Mouse (Mus musculus) gonadal fat pad, adult 2 months (tissue): ENCODE data around the gene Inhbe. TPM values are rescaled to one million over a fixed set of nuclear protein-coding genes. Genes with fewer than 3 reads are reported as not detected.
A peak's percentile ranks its signal among the peaks of the same experiment; 100 is the strongest.
"Not testable (repeated sequence)": the region's sequence is repeated elsewhere in the genome, so short reads cannot be mapped to it uniquely, and the experiment has no call there.

Experiments used
- DNase-seq: peaks from one replicate; pipeline ENCODE4 v3.0.0-alpha.2; 2012; ENCODE audit warnings: low read depth
- polyA plus RNA-seq: library from polyadenylated mRNA; depleted of rRNA; stranded (reverse); fragments of >200 nt; gene quantifications from 2 replicates; pipeline ENCODE4 v1.2.3, GENCODE M21; 2012; rRNA removed

Inhbe gene
- polyA plus RNA-seq, 1 experiment, result 0.01 TPM

DNA sequence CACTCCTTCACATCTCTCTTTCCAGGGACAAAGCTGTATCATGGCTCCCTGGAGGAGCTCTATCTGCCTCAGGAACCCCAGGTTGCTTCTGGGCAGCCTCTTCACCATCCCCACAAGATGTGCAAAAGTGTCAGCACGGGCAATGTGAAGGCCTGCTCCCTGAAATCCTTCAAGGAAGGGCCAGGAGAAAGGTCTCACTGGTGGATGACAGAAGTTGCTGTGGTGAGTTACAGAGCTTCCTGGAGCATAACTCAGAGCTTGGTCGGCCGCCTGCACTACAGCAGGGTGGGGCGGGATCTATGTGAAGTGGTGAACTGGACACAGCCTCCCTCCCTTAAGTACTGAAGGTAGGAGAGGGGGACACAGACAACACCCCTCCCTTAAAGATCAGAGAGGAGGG is 31.5 kb downstream of the Inhbe start:
- DNase-seq, result no peak

DNA sequence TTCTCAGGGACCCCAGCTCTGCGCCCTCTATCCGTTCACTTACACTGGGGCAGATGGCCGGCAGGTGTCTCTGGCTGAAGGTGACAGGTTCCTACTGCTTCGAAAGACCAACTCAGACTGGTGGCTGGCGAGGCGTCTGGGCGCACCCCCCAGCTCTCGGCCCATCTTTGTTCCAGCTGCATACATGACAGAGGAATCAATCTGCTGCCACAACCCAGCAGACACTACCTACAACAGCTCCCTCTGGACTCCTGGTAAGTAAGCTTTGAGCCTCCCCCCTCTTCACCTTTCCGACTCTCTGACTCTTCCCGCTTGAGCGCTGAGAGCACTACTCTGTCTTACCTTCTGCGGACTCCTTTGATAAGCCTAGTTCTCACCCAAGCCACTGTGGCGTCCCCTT is 32.0 kb downstream of the Inhbe start:
- no peak for DNase-seq

DNA sequence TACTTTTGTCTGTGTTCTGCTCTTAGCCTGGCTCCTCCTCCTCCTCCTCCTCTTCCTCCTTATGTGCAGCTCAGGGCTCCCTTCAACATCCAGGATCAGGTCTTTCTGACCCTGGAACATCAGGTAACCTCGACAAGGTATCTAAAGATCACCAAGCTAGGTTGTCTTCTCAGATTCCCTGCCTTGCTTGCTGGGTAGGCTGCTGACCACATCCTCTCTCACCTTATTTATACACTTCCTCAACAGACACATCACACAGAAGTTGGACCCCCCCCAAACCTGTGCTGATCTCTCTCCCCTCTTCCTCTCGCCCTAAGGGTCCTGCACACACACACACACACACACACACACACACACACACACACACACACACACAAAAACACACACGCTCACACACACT is 32.6 kb downstream of the Inhbe start, which contains the start of gene Arhgap9:
Gene Arhgap9 (plus strand): TSS at position 344 of the 400 bp plus-strand sequence.
- no peak for DNase-seq

DNA sequence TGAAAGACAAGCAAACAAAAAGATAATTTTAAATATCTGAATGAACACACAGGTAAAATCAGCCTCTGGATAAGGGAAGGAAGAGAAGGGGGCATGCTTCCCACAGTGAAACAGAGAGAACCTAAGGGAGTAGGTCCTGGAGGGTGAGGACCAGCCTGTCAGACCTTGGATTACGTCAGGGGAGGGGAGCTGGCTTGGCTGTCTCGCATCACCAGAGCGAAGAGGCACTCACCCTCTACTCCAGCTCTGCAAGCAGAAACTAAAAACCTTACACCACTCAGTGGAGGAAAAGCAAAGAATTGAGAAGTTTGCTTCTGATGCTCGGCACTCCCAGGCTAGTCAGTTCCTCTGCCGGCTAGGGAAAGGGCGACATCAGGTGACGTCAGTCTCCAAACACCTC is 34.2 kb downstream of the Inhbe start:
- no peak for DNase-seq

DNA sequence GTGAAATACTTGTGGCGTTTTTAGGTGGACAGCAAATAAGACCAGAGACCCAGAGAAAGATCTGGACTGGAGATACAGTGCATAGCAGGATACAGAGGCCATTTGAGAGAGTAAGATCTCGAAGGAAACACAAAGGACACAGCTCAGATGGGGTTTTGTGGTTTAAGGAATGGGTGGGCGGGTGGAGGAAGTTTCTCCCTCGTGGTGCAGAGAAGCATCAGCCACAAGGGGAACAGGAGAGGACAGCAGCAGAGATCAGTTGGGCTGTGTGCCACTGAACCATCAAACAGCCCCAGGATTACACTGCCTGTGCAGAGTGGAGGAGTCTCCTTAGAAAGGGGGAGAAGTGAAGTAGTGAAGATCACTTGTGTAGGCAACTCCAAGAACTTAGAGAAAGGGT is 36.2 kb downstream of the Inhbe start:
- DNase-seq, result no peak

DNA sequence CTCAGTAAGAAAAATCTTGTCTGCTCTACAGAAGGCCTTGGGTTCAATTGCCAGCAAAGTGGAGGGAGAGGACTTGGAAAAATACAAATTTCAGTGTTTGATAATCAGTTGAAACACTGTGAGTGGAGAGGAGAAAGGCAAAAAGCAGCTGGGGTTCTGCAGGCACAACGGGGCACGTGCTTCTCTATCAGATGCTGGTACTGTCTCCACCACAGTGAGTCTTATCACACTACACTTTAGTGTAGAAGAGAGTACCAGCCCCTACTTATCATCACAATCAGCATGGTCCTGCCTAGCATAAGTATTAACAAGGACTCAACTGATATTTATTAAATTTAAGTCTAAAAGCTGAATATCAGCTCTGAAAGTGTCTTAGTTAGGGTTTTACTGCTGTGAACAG is 36.9 kb downstream of the Inhbe start:
- no peak for DNase-seq

DNA sequence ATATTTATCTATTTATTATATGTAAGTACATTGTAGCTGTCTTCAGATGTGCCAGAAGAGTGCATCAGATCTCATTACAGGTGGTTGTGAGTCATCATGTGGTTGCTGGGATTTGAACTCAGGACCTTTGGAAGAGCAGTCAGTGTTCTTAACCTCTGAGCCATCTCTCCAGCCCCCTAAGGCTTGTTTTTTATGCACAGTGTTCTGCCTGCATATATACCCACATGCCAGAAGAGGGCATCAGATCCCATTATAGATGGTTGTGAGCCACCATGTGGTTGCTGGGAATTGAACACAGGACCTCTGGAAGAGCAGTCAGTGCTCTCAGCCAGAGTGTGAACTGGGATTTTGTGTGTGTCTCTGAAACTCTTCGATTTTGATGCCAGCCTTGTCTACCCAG is 39.3 kb downstream of the Inhbe start:
- not testable (repeated sequence) for DNase-seq

DNA sequence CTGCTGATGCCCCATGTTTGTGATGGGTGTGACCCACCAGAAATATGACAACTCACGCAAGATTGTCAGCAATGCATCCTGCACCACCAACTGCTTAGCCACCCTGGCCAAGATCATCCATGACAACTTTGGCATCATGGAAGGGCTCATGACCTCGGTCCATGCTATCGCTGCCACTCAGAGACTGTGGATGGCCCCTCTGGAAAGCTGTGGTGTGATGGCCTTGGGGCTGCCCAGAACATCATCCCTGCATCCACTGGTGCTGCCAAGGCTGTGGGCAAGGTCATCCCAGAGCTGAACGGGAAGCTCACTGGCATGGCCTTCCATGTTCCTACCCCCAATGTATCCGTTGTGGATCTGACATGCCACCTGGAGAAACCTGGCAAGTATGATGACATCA is 40.7 kb downstream of the Inhbe start:
- DNase-seq, result not testable (repeated sequence)

DNA sequence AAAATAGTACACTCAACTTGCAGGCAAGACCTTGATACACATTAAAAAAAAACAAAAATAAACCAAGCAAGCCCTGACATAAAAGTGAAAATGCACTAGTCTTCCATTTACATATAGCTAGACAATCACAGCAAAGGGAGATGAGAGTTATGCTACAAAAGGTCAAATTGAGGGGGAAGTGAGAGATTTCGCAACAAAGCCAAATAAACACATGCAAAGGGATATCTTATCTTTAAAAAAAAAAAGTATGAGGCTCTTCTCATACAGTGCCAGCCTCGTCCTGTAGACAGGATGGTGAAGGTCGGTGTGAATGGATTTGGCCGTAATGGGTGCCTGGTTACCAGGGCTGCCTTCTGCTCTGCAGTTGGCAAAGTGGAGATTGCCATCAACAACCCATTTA is 41.4 kb downstream of the Inhbe start:
- DNase-seq, result no peak

DNA sequence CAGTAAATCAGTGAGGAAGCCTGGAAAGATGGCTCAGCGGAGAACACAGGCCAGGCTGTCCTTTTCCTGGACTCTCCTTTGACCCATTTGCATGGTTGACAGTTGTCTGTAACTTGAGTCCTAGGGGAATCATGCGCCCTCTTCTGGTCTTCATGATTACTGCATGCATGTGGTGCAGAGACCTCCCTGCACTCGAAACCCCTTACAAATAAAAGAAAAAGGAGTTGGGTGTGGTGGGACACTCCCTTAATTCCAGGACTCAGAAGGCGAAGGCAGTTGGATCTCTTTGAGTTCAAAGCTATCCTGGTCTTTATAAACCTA is 41.9 kb downstream of the Inhbe start:
- DNase-seq, result no peak

DNA sequence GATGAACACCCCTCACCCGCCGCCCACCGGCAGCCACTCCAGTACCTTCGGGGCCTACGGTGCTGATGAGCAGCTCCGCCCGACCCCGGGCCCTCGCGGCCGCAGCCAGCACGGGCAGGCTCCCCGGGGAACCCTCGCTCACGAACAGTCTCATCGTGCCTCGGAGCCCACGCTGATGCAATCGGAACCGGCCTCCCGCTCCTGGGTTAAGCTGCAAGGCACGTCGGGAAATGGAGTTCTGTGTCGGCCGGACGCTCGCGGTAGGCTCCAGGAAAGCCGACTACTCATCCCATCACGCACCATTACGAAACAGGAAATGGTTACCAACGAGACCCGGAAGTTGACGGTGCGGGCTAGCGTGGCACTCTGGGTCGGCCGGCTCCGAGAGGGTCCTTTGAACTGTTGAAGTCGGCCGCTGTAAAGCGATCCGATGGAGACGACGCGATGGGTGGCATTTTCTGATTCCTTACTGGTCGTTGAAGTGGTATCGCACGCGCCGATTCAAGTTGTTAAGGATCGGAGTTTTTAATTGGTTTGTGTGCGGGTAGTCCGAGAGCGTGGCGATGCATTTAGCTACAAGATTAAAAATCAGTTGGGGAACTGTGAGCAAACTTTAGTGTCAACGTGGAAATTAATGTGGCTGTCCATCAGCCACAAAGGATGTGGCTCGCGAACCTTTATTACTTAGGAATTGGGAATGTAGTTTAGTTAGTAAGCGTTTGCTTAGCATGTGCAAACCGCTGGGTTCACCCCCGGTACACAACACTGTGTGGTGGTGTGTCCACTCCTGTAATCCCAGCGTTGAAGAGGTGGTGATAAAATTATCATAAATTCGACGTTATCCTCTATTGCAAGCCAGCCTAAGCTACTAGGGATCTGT is 42.5 kb downstream of the Inhbe start, which contains the start of gene Mars:
Gene Mars (minus strand): TSS at position 311 of the 880 bp plus-strand sequence.
- peak; percentile 73 for DNase-seq

DNA sequence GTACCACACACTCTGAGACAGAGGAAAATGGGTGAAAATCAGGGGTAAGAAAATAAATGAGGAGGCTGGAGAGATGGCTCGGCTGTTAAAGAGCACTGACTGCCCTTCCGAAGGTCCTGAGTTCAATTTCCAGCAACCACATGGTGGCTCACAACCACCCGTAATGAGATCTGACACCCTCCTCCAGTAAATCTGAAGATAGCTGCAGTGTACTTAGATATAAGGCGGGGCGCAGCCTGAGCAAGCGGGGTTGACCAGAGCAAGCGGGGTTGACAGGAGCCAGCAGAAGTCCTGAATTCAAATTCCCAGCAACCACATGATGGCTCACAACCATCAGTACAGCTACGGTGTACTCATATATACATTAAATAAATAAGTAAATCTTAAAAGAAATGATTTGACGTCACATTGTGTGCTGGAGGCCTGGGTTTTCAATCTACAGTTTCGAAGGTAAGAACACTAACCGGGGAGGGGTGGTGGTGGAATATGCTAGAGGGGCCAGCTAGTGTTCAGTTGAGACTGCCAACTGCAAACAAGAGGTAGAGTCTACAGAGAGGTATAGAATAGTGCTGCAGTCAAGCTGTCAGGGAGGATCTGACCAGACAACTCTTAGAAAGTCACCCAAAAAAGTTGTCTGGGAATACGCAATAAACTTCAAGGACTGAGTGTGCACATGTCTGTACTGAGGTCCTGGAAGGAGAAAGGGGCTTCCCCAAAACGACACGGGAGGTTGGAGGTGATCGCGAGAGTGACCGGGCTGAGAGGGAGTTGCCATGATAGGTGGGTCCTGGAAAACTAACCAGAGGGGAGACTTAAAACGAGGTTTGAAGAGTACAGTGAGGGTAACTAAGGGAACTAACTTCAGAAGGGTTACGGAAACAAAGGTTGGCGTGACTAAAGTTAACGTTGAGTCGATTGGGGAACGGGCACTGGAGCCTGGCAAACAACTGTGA is 43.4 kb downstream of the Inhbe start:
- DNase-seq, result no peak

DNA sequence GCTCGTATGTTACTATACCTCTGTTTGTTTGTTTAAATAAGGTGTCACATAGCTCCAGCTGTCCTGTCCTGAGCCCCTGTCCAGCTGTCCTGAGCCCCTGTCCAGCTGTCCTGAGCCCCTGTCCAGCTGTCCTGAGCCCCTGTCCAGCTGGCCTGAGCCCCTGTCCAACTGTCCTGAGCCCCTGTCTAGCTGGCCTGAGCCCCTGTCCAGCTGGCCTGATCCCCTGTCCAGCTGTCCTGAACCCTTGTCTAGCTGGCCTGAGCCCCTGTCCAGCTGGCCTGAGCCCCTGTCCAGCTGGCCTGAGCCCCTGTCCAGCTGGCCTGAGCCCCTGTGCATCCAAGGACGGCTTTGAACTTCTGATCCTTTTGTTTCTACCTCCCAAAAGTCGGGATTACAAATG is 45.0 kb downstream of the Inhbe start:
- not testable (repeated sequence) for DNase-seq

DNA sequence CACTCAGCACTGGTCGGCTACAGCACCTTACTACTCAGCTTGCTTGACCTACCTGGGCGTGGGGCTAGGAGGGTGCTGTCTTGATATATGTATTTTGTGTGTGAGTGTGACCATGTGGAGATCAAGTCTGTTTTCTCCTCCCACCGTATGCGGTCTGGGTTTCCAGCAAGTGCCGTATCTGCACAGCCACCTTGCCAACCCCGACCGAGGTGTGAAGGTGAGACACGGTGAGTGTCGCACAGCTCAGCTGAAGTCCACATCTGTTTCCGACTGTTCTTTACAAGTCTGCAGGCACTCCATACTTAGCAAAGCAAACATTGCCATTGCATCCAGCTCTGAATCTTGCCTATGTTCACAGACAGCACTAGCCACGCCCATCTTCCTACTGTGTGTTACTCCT is 51.1 kb downstream of the Inhbe start:
- DNase-seq, result no peak

DNA sequence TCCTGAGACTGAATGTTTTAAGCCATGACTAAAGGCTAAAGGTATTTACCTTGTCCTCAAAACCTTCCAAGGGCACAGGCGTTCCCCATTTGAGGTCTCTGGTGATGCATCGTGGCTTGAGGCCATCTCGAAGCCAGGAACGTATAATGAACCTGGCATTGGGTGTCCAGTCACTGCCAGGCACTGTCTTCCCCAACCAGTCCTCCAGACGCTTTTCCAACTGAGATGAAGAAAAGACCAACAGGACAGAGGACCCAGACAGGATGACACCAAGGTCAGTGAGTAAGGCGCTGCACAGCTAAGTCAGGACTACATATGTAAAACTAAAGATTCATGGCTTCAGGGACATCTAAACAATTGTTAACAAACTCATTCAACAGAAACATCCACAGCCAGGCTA is 53.9 kb downstream of the Inhbe start:
- no peak for DNase-seq

Other genes starting within 250 kb of the Inhbe start
- 109 and 143 TPM in 2 replicates for gene Os9, start 233.3 kb downstream of the Inhbe start, polyA plus RNA-seq
- gene B4galnt1, start 189.2 kb downstream of the Inhbe start, polyA plus RNA-seq, result 60.5 and 112 TPM in 2 replicates
- 1.0 and 1.2 TPM in 2 replicates for gene Slc26a10, start 173.8 kb downstream of the Inhbe start, polyA plus RNA-seq
- gene Arhgef25, start 164.3 kb downstream of the Inhbe start, polyA plus RNA-seq, result 25.7 and 29.6 TPM in 2 replicates
- gene Dtx3, start 158.7 kb downstream of the Inhbe start, polyA plus RNA-seq, result 91.3 and 116 TPM in 2 replicates
- gene Pip4k2c, start 142.8 kb downstream of the Inhbe start, polyA plus RNA-seq, result 76.9 and 93.8 TPM in 2 replicates
- 2.4 and 6.4 TPM in 2 replicates for gene Kif5a, start 91.1 kb downstream of the Inhbe start, polyA plus RNA-seq
- 228 and 280 TPM in 2 replicates for gene Dctn2, start 88.0 kb downstream of the Inhbe start, polyA plus RNA-seq
- 21.8 and 32.7 TPM in 2 replicates for gene Mbd6, start 65.4 kb downstream of the Inhbe start, polyA plus RNA-seq
- gene Mars, start 42.6 kb downstream of the Inhbe start, polyA plus RNA-seq, result 55.2 and 64.5 TPM in 2 replicates
- 9.3 and 9.7 TPM in 2 replicates for gene Arhgap9, start 32.4 kb downstream of the Inhbe start, polyA plus RNA-seq
- 15.2 and 18.3 TPM in 2 replicates for gene Gli1, start 12.4 kb downstream of the Inhbe start, polyA plus RNA-seq
- gene Inhbc, start 16.0 kb upstream of the Inhbe start, polyA plus RNA-seq, result 0.06 TPM in 1 of 2 replicates, not detected in the other
- 51.4 and 79.1 TPM in 2 replicates for gene R3hdm2, start 25.9 kb upstream of the Inhbe start, polyA plus RNA-seq
- 1.1 and 2.1 TPM in 2 replicates for gene Stac3, start 147.3 kb upstream of the Inhbe start, polyA plus RNA-seq
- gene Ndufa4l2, start 160.6 kb upstream of the Inhbe start, polyA plus RNA-seq, result 25.5 and 29.3 TPM in 2 replicates
- 103 and 134 TPM in 2 replicates for gene Shmt2, start 168.0 kb upstream of the Inhbe start, polyA plus RNA-seq
- gene Nxph4, start 180.1 kb upstream of the Inhbe start, polyA plus RNA-seq, result 11.6 and 26.9 TPM in 2 replicates